Mouse (Mus musculus) embryo, embryonic 9.5 days (tissue): ENCODE data around the gene Klre1.
"Not testable (repeated sequence)": the region's sequence is repeated elsewhere in the genome, so short reads cannot be mapped to it uniquely, and the experiment has no call there.

Experiments used
- DNase-seq: peaks from one replicate; pipeline ENCODE4 v3.0.0-alpha.2; 2017; ENCODE audit errors: extremely low spot score

The Klre1 gene

GRCm38 (mm10) chr6:129583014-129583413 is 5.3 kb downstream of the Klre1 start:
- DNase-seq, result no peak

- no peak for DNase-seq
Observed at GRCm38 (mm10) chr6:129591508-129591907, 13.8 kb downstream of the Klre1 start, which contains the start of gene Klrd1. Gene Klrd1, plus strand, starts transcription at chr6:129591782.

- no peak for DNase-seq
Observed at GRCm38 (mm10) chr6:129608372-129608771, 30.7 kb downstream of the Klre1 start.

GRCm38 (mm10) chr6:129623735-129624134 is 46.0 kb downstream of the Klre1 start, which contains the start of gene Klrk1:
Gene Klrk1, minus strand, starts transcription at chr6:129623864.
- DNase-seq, result no peak

- DNase-seq, result not testable (repeated sequence)
Observed at GRCm38 (mm10) chr6:129631046-129631445, 53.3 kb downstream of the Klre1 start.
